Mouse (Mus musculus) T-helper 2 cell (primary cell): ENCODE data around the gene Slc16a6.
"Not testable (repeated sequence)": the region's sequence is repeated elsewhere in the genome, so short reads cannot be mapped to it uniquely, and the experiment has no call there.

Experiments used
- in situ Hi-C: fragments of 300-600 bp; cut with MboI, MseI; formaldehyde crosslinking; loops from one replicate; pipeline ENCODE4 v1.15.1; 2025; ENCODE audit warnings: high pct_unique_total_duplicates

The Slc16a6 gene

DNA sequence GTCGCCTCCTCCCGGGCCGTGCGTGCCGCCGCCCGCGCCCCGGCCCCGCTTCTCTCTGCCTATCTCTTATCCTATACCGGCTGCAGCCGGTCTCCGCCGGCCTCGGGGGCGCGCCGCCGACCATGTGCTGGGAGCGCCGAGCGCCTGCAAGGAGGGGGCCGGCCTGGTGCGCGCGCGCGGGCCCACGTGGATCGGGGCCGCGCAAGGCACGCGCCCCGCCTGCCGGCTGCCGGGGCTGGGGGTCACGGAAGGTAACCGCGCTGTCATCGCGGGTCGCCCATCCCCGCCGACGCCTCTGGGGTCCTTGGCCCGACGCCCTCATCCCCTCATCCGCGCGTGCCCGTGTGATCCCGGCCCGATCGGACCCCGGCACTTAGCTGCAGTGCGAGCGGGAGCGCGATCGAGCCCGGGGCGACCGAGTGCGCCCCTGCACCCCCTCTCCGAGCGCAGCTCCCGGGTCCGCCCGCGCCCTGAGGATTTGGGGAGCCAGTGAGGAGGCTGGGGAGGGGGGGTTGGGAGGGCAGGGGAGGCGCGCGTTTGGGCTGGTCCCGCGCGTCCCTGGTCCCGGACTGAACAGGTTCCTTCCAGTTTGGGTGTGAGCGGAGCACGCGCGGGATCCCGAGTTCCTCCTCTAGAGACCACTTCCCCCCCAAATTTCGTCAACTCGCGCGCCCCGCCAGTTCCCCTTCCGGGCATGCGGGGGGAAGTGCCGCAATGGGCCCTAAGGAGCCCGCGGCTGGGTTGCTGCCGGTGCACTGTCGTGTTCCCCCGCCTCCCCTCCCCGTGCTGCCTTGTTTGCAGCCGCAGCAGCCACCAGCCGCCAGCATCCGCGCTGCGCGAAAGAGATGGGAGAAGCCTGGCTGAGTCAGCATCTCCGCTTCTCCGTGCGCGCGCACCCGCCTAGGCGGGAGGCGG, at the start of gene Slc16a6, which contains the start of gene Arsg:
Gene Slc16a6, minus strand, starts transcription at position 428 of the 915 bp plus-strand sequence.
Gene Arsg, plus strand, starts transcription at position 204 of the 915 bp plus-strand sequence.
- in situ Hi-C loops = no loop called here

GRCm38 (mm10) chr11:109520958-109521357, 47.6 kb upstream of the Slc16a6 start:
- in situ Hi-C loops = loop anchor here (25.0 kb wide), 1 partner anchor 1059 kb away; no protein-coding TSS in a partner anchor

DNA sequence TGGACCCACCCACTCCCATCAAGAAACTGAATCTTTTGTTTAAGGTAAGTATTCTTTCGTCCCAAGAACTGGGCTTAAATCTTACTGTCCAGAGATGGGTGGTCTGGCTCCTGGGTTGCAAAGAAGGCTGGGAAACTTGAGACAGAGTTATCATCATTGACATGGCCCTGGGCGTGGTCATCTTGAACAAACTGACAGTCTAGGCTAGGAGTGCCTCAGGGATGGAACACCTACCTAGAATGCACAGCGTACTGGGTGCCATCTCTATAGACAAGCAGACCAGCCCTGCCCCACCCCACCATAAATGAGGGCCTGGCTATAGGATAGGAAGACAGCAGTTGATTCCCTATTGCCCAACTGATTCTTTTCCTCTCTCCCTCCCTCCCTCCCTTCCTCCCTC, 44.4 kb upstream of the Slc16a6 start:
- in situ Hi-C loops = loop anchor here (25.0 kb wide), 1 partner anchor 1056 kb away; no protein-coding TSS in a partner anchor

GRCm38 (mm10) chr11:109517330-109517729, 43.9 kb upstream of the Slc16a6 start:
- in situ Hi-C loops = loop anchor here (25.0 kb wide), 1 partner anchor 1055 kb away; no protein-coding TSS in a partner anchor

DNA sequence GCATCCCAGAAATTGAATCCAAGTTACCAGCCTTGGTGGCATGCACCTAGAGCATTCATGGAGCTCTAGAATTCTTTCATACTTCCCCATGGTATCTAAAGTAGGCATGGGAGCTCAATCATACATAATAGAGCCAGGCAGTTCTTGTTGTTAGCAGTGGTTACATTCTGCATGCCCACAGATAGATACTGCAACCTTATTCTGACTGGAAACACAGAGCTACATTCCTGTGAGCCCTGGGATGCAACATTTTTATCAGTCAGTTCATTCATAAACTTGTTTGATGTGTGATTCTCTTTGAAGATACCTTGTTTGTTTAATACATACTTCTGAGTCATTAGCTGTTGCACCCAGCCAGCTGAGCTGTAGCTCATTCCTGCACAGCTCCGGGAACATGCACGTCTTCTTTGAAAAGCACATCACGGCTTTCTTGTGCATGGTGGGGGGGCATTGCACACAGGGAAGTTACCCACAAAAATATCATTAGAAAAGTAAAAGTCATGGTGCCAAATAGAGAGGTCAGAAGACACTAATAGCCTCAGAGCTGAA, 40.7 kb upstream of the Slc16a6 start:
- in situ Hi-C loops = loop anchor here (25.0 kb wide), 1 partner anchor 1052 kb away; no protein-coding TSS in a partner anchor

DNA sequence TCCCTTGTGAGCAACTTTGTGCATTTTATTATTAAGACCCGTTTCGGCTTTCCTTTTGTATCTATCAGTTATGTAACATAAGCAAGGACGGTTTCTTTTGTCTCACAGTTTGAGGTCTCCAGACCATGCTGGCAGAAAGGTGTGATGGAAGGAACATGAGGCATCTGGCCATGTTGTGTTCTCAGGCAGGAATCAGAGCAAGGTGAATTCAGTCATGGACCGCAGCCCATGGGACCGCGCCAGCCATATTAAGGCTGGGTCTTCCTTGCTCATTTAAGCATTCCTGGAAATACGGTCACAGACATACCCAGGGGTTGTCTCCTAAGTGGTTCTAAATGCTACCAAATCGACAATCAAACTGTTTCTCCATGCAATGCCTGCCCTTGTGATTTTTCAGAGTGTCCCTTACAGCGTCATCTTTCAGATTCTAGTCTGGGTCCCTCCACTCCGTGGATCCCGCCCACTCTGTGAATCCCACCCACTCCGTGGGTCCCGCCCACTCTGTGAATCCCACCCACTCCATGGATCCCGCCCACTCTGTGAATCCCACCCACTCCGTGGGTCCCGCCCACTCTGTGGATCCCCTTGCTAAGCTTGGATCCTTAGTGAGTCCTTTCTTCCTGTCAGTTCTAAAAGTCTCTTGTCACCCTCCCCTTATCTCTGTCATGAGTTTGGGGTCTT, 39.7 kb upstream of the Slc16a6 start:
- in situ Hi-C loops = loop anchor here (25.0 kb wide), 1 partner anchor 1051 kb away; no protein-coding TSS in a partner anchor

- in situ Hi-C loops = loop anchor here (25.0 kb wide), 1 partner anchor 1045 kb away; no protein-coding TSS in a partner anchor
These were observed 33.7 kb upstream of the Slc16a6 start for GRCm38 (mm10) chr11:109507068-109507467.

DNA sequence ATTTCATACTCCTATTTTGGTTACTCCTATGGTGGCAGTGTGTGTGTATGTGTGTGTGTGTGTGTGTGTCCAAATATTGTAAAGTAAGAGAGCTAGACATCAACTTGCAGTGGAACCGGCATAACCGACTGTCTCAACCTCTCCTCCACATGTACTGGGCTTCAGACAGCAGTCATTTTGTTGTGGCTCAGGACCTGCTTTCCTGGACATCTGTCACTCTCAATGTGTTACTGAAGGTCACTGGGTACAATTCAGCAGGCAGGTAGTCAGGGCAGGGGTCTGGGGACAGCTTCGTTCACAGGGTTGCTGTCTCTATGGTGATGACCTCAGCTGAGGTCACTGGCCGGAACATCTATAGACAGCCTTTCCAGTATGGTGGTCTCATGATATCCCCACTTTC, 32.4 kb upstream of the Slc16a6 start:
- in situ Hi-C loops = loop anchor here (25.0 kb wide), 1 partner anchor 1044 kb away; no protein-coding TSS in a partner anchor

DNA sequence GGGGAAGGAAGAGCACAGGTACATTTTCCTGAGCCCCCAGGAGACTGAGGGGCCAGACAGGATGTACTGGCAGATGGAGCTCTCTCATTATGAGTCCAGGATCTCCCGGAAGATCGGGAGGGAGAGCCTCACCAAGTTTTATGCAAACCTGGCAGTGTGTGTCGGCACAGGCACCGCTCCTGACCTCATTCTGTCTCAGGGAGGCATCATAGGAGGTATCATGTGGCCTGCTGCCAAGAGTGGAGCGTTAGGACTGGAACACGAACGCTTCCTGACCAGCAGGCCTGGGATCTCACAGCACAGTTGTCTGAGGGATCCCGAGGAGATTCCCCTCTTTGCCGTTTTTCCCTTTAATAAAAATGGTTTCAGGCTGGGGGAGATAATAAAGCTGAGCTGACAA, 31.6 kb upstream of the Slc16a6 start:
- in situ Hi-C loops = loop anchor here (25.0 kb wide), 1 partner anchor 1043 kb away; no protein-coding TSS in a partner anchor

DNA sequence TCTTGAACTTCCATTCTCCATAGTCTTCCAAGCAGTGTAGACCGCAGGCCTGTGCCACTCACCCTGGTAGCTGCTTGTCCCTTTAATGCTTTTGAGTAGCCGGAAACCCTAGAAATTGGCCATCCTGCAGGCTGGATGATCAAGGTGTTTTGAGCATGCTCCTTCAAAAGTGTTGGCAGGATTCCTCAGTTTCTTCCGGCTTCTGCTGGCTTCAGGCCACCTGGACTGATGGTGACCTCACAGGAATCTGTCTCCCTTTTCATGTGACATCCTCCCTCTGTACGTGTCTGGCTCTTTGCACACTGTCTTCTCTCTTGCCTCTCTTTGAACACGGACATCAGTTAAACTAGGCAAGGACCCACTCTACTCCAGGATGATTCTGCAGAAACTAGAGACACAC, 26.8 kb upstream of the Slc16a6 start:
- in situ Hi-C loops = loop anchor here (25.0 kb wide), 1 partner anchor 1038 kb away; no protein-coding TSS in a partner anchor

DNA sequence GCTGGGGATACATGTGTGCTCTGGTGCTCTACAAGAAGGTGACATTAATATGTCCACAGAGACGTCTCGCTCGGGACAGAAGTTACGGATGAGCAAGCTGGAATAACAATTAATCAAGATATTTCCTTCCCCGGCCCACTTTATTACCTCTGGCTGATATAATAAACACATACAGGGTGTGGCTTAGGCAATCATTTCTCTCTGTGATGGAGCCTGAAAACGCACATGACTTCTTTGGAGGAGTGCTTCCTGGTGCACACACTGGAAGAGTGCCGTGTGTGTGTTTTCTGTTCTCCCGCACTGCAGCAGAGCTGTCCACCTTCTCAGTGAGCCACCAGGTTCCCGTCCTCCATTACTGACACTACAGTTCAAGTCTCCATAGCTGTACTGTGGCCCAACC, 24.6 kb upstream of the Slc16a6 start:
- in situ Hi-C loops = no loop called here

DNA sequence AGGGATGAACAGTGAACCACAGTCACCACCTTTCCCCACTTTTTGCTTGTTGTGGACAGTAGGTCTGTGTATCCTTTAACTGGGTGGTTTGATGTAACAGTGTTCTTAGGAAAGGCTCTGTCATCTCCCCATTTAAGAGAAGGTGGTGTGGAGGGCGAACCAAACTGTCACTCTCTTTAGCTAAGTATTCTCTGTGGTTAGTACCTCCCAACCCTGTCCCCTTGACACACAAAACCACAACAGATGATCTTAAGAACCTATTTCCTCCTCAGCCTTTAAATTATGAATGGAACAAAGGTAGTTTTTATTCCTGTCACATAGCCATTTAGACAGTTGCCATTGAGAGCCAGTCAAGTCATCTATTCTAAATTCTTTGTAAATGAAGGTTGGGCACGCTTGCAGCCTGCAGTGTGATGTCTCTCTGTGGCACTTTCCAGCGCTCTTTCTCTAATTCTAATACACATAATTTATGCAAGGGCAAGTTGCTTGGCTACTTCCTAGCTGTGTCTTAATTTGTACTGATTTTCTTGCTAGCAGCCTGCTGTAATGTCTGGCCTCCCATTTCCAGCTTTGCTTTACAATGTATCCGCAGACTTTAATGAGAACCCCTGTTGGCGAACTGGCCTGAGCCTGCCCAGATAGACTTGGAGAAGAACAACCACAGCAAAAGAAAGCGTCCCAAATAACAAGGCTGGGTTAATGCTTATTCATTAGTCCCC, 23.8 kb upstream of the Slc16a6 start:
- in situ Hi-C loops = no loop called here

DNA sequence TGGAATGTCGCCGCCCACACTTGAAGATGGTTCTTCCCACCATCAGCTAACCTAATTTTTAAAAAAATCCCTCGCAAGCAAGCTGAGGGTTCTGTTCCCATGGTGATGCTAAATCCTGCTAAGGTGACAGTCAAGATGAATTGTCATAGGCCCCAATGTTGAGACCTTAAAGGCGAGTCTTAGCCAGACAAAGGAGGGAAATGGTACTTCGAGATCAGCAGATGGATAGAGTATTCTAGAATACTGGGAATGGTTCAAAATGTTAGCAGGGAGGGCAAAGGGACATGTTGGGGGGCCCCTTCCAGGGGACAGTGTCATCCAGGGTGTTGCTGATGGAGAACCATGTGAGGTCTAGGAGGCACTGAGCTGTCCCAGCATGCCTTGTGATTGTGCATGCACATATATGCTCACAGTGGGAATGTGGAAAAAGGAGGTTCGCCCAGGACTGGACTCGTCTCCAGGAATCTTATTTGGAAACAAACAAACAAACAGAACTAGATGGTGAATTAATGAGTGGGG, 23.1 kb upstream of the Slc16a6 start:
- in situ Hi-C loops = no loop called here

- in situ Hi-C loops = no loop called here
These were observed 22.5 kb upstream of the Slc16a6 start for GRCm38 (mm10) chr11:109495771-109496474.

DNA sequence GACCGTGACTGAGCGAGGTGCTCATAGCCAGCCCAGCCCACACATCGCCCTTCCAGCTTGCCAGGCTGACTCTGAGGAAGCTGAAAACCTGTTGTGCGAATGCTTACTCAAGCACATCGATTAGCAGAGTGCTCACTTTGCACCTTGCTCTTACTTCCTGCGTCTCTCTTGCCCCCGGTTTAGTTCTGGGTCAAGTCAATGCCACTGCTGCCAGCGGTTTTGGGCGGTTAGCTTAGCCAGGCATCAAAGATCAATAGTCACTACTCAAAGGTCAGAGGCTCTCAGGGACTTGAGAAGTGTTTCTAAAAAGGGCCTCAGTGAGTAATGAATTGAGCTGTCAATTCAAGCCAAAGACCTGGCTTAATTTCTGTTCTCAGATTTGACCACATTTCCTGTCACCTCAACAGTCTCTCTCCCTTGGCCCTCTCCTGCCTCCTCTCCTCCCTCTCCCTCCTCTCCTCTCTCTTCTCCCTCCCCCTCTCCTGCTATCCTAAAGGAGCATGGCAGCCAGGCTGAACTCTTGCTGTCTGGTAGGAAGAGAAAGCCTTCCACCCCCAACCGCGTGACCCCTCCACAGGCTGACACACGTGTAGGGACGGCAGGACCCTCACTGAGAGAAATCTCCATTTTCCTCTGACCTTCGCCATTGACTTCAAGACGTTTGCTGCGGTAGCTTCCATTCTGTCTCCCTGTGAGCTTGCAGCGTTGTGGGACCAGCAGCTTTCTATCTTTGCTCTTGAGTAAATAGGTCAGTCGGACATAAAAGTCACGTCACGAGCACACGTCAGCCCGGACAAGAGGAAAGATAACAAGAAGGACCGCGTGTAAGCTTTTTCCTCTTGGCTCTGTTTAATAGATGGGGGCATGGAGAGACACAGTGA, 21.7 kb upstream of the Slc16a6 start:
- in situ Hi-C loops = no loop called here

DNA sequence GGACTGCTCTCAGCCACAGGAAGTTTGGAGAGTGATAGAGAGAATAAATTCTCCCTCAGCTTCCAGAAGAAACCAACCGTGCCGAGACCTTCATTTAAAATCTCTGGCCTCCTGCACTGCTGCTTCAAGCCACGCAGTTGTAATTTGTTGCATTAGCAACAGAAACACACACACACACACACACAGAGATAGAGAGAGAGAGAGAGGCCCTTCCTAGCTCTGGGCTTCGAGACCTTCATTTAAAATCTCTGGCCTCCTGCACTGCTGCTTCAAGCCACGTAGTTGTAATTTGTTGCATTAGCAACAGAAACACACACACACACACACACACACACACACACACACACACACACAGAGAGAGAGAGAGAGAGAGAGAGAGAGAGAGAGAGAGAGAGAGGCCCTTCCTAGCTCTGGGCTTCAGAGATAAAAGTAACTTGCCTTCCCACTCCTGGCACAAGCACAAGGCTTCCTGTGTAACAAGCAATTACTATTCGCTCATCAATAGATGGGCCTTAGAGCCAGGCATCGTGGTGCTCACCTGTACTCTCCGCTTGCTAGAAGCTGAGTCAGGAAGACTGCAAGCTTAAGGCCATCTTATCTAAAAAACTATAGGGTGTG, 19.6 kb upstream of the Slc16a6 start:
- in situ Hi-C loops = not testable (repeated sequence)

- in situ Hi-C loops = no loop called here
These were observed 18.4 kb upstream of the Slc16a6 start for GRCm38 (mm10) chr11:109491844-109492243.

DNA sequence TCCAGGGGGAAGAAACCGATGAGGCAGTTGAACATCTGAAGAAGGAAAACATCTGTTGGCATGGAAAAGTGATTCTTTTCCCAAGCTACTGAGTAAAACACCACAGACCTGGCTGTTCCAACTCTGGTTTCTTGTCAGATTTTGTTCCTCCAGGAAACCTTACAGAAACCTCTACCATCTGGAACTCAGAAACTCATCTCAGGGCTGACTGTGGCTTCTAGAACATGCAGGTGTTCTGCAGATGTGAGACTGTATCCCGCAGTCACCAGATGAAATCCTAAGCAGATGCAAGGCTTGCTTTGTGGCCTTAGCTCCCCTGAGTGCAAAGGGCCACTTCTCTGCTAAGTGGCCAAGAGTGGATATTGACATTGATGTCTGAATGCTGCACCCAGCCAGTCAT, 16.4 kb upstream of the Slc16a6 start:
- in situ Hi-C loops = no loop called here
